Mouse (Mus musculus) MEL (cell line): Measurements from ENCODE around the gene Erc2.

Experiments
- BHLHE40 ChIP-seq: IDR thresholded peaks from 2 replicates; pipeline ENCODE4 v1.6.1; 2012; ENCODE audit warnings: low read depth, mild to moderate bottlenecking, inconsistent platforms, low read length, improper control_type of control experiment, borderline replicate concordance
- CHD2 ChIP-seq: IDR thresholded peaks from 2 replicates; pipeline ENCODE4 v1.6.1; 2011; ENCODE audit warnings: low read length, improper control_type of control experiment
- CTCF ChIP-seq, 3 experiments: IDR thresholded peaks in 2 of 3; conservative IDR thresholded peaks in 1 of 3; 2 replicates each; pipeline ENCODE4 v1.5.1; 2011 to 2012; ENCODE audit warnings: low read length in 3 of 3, low read depth in 2 of 3, mild to moderate bottlenecking in 2 of 3, improper control_type of control experiment in 1 of 3, inconsistent platforms in 1 of 3, mixed read lengths in 1 of 3, moderate library complexity in 1 of 3; ENCODE audit not compliant: control insufficient read depth in 1 of 3, insufficient read depth in 1 of 3, poor library complexity in 1 of 3, severe bottlenecking in 1 of 3
- EP300 ChIP-seq, 2 experiments: IDR thresholded peaks; 2 replicates each; pipeline ENCODE4 v1.6.1; 2011; ENCODE audit warnings: improper control_type of control experiment in 2 of 2, low read length in 2 of 2, low read depth in 1 of 2, mild to moderate bottlenecking in 1 of 2
- ETS1 ChIP-seq: IDR thresholded peaks from 2 replicates; pipeline ENCODE4 v1.6.1; 2012; ENCODE audit warnings: low read depth, mild to moderate bottlenecking, inconsistent platforms, low read length, improper control_type of control experiment, moderate library complexity
- GATA1 ChIP-seq: IDR thresholded peaks from 2 replicates; pipeline ENCODE4 v1.6.1; 2011; ENCODE audit warnings: low read depth, low read length, improper control_type of control experiment
- MEF2A ChIP-seq: IDR thresholded peaks from 2 replicates; pipeline ENCODE4 v1.6.1; 2014; ENCODE audit warnings: low read depth, mild to moderate bottlenecking, inconsistent platforms, low read length, improper control_type of control experiment; ENCODE audit not compliant: poor library complexity, insufficient replicate concordance, severe bottlenecking; ENCODE audit errors: extremely low read depth
- POLR2A ChIP-seq, 2 experiments: IDR thresholded peaks; 2 replicates each; pipeline ENCODE4 v1.6.1; 2011 to 2012; ENCODE audit warnings: low read length in 2 of 2, mild to moderate bottlenecking in 2 of 2, control low read depth in 1 of 2, improper control_type of control experiment in 1 of 2, low read depth in 1 of 2, moderate library complexity in 1 of 2; ENCODE audit not compliant: control insufficient read depth in 1 of 2, insufficient read depth in 1 of 2, poor library complexity in 1 of 2
- TBP ChIP-seq: IDR thresholded peaks from 2 replicates; pipeline ENCODE4 v1.8.0; 2011; ENCODE audit warnings: low read depth, low read length, improper control_type of control experiment
- ZKSCAN1 ChIP-seq: IDR thresholded peaks from 2 replicates; pipeline ENCODE4 v1.6.1; 2012; ENCODE audit warnings: low read depth, mild to moderate bottlenecking, inconsistent platforms, low read length, improper control_type of control experiment, moderate library complexity

DNA sequence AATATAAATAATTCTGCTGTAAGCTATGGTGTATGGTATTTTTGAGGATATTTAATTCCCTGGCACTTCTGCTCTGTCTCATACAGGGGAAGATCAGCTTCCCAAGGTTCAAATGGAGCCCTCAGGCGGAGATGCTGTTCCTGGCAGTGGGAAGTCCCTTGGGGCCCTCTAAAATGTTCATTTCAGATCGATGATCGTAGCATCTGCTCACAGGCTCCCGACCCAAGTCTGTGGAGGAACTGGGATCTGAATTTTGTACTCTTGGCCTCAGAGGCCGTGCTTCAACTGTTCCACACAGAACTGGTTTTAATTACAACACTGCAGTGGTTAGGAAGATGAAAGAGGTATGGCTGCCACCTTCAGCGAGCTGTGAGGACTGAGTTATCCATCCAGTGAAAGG is 12.5 kb downstream of the Erc2 start:
- TF ChIP-seq TBP (no peak), CTCF (IDR thresholded peaks at IDR 0.05 in 2 of 3, conservative IDR thresholded peaks at IDR 0.05 in 1 of 3; ENCODE audit: control insufficient read depth in 1 of 3, insufficient read depth in 1 of 3, low read depth in 2 of 3, low read length in 3 of 3, poor library complexity in 1 of 3, severe bottlenecking in 1 of 3) (no peak), EP300 (IDR thresholded peaks at IDR 0.05; ENCODE audit: low read depth in 1 of 2, low read length in 2 of 2) (no peak), BHLHE40 (no peak), POLR2A (IDR thresholded peaks at IDR 0.05; ENCODE audit: control insufficient read depth in 1 of 2, insufficient read depth in 1 of 2, low read depth in 1 of 2, low read length in 2 of 2, poor library complexity in 1 of 2) (no peak), GATA1 (no peak), ZKSCAN1 (no peak), ETS1 (no peak), MEF2A (no peak), CHD2 (no peak)
